Mouse (Mus musculus) right cerebral cortex, postnatal 4 days (tissue): ENCODE measurements around the gene L1cam.

ENCODE experiments used
- DNase-seq: peaks from one replicate; pipeline ENCODE4 v3.0.0-alpha.2; 2022

The L1cam gene

DNA sequence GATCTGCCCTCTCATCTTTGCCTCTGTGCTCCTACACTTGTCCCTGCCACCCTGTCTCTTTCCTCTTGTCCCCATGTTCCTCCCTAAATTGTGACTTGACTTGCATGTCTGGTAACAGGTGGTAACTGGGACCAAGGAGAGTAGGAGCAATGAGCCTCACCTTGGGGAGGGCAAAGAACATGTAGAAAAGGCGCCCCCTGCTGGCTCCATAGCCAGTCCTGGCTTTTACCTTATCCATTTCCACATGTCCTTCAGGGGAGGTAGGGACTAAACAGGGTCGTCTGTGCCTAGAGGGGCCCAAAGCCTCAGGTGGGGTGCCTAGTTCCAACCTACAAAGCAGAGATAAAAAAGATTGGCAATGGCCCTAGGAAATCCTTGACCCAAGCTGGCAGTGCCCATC lies at the start of gene L1cam:
TSS of gene L1cam (minus strand) at position 387 of the 400 bp plus-strand sequence.
- peak; percentile 47 for DNase-seq

DNA sequence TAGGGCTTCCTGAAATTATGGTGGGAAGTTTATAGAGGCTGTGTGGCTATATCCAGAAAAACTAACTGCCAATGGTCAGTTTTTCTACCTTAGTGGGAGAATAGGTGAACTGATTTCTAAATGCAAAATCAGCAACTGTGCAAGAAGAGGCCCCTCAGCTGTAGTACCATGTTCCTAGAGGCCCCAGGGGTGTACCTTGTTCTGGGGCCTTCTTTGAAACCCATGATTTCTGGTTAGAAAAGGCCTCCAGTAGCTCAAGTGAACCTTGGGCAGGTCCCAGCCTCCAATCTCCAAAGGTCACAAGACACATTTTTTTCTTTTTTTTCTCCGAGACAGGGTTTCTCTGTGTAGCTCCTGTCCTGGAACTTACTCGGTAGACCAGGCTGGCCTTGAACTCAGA lies 46.4 kb upstream of the L1cam start:
- no peak for DNase-seq

DNA sequence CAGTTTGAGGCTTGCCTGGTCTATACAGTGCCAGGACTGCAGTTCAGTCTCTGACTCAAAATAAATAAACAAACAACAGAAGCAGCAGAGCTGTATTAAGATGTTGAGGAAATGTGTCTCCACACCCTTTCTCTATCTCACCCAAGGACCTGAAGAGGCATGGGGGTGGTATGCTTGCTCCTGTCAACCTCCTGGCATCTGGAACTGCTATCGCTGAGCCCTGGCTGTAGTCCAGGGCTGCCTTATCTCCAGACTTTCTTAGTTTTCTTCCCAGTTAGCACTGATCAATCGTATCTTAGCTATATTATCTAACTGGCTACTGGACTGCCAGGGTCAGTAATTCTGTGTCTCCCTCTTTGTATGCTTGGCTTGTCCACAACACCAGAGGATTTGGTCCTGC lies 46.0 kb upstream of the L1cam start:
- no peak for DNase-seq

DNA sequence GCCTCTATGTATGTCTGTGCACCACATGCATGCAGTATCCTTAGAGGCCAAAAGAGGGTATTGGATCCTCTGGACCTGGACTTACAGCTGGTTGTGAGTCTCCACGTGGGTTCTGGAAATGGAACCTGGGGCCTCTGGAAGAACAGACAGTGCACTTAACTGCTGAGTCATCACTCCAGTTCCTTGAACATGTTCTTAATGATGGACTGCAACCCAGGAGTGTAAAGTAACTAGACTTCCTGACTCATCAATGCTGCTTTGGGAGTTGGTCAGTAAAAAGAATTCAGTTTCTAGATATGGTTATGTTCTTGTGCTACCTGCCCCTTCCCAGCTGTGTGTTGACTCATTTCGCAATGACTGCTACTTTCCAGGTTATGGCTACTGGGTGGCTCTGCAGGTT lies 36.0 kb upstream of the L1cam start:
- DNase-seq: no peak

DNA sequence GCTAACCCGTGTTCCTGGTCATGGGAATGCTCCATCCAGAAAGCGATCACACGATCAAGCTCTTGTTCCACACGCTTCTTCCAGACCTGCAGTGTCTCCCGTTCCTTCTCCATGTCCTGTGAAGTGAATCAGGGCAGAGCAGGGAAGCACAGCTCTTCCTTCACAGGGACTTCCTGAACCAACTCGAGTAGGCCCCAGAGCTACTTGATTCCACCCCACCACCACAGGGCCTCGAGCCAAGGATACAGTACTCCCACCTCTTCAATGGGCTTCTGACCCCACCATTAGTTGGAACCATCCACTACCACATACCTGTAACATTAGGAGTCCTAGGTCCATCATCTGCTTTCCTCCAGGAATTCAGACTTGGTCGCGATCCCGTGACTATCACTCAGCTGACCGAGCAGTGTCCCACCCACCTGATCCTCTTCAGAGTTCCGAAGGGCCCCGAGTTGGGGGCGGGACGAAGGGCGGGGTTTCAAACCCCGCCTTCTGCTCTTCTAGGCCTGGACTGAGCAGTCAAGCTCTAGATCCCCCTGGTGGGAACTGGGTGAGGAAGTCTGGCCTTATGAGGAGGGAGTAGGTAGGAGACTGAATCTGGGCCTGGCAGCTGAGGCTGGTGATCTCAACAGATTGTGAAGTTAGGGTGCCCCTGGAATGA lies 34.6 kb upstream of the L1cam start, which contains the start of gene Renbp:
TSS of gene Renbp (minus strand) at position 449 of the 661 bp plus-strand sequence.
- DNase-seq: no peak

DNA sequence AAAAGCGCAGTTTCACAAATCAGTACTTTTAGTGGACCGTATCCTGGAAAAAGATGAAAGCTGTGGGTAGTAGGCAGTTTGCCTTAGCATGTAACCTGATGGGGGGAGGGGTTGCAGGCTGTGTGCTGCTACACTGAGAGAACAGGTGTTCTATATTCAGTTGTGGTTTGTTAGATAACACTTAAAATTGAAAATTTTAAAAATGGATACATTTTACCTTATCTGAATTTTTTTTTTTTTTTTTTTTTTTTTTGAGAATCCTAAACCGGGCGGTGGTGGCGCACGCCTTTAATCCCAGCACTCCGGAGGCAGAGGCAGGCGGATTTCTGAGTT lies 26.6 kb upstream of the L1cam start:
- DNase-seq: no peak

DNA sequence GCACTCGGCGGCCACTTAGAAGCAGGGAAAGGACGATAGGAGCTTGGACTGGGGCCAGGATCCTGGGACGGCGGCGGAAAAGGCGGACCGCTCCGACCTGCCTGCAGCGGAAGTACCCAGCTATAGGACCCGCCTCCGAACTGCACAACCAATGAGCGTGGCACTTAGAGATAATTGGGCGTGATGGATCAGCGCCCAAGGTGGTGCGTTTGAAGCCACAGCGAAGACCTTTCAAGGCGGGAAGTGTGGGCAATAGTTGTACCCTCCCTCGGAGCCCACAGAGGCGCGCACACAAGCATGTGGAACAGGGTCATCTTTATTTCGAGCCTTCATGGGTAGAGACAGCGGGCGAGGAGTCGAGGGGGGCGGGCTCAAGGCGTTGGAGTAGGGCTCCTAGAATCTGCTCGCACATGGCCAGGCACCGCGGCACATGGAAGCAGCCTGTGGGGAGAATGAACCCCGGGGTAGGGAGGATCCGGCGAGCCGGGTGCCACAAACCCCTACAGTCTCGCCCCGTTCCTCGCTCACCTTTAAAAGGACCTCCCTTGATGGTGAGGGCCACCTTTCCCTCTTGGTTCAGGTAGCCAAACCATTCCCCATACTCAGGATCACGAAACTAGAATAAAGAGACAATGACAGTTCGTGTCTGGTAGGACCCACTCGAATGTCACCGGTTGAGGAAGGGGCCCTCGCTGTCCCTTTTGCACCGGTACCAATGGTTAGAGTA lies 26.1 kb upstream of the L1cam start, which contains the start of the genes Arhgap4 and Naa10:
TSS of gene Arhgap4 (minus strand) at position 48 of the 727 bp plus-strand sequence.
TSS of gene Naa10 (minus strand) at position 122 of the 727 bp plus-strand sequence.
- peak; percentile 86 for DNase-seq

DNA sequence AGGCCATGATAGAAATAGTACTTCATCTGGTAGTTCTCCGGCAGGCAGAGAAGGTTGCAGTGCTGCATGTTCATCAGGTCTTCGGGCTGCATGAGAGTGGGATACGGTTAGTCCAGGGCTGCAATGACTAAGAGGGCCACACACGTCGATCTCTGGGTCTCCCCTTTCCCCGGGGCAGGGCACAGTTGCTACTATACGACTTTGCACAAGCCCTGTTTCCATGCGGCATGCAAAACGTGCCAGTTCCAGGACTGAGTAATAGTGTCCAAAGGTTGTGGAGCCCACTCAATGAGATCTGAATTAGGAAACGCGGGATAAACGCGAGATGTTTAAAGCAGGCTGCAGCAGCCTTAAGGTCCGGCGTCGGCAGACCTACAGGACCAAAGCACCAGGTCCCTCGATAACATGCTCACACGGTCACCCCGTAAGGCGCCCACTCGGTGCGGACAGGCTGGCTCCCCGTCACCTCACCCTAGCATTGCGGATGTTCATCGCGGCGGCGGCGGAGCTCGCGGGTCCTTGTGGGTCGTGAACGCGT lies 25.4 kb upstream of the L1cam start:
- DNase-seq: no peak

DNA sequence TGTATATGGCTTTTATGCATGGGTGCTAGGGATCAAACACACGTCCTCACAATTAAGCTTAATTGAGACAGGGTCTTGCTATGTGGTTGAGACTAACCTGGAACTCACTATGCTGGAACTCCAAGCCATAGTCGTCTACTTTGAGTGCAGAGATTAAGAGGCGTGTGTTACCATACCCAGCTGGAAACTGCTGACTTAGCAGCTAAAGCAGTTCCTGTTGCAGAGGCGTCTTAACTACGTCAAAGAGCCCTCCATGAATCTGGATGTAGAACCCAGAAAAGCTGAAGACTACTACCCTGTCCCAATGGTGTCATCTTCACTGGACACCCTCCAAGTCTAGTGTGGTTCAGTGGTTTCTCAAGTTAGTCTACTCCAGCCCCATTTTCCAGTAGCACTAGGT lies 22.7 kb upstream of the L1cam start:
- DNase-seq: no peak

DNA sequence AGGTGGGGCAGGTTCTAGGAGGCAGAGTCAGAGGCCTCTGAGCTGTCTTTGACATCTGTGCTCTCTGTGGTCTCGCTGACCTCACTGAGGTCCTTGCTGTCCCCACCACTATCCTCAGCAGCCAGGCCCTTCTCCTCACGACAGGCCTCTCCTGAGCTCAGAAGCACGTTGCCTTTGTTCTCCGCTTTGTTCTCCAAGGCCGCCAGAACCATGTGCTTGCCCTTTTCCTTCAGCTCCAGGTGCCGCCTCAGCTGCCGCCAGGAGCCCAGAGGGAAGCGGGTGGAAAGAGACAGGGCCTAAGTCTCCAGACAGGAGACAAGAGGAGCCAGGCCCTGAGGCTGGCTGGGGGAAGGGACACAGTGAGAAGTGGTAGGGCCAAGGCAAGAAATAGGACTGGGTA lies 21.0 kb upstream of the L1cam start:
- no peak for DNase-seq

DNA sequence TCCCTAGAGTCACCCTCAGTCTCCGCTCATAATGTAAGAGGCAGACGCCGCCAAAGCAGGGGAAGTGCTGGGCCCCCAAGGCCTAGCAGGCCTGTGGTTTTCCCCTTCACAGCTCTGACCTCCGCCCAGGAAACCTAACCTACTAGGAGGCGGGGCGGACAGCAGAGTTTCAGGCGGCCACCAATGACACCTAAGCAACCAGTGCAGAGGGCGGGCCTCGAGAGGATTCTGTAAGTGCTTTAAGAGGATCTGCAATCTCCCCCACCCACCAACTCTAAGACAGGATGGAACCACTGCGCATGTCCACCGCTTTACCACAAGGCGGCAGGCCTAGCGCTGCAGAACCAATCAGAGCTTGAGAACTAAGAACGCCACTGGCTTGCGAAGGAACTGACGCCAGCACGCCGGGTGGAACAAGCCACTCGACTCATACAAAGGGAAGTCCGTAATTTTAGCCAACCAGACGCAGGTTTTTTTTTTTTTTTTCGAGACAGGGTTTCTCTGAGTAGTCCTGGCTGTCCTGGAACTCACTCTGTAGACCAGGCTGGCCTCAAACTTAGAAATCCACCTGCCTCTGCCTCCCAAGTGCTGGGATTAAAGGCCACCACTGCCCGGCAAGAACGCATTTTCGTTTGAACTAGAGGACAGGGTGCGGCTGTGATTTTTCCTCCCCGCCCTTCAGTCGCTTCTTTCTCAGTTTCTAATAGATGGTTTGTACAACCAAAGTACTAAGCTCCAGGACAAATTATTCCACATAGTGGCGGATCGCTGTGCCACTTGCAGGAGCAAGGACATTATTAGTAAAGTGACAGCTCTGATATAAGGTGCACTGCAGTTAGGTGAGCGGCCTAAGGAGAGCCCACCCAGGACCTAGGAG lies 19.2 kb upstream of the L1cam start:
- peak; percentile 80 for DNase-seq

DNA sequence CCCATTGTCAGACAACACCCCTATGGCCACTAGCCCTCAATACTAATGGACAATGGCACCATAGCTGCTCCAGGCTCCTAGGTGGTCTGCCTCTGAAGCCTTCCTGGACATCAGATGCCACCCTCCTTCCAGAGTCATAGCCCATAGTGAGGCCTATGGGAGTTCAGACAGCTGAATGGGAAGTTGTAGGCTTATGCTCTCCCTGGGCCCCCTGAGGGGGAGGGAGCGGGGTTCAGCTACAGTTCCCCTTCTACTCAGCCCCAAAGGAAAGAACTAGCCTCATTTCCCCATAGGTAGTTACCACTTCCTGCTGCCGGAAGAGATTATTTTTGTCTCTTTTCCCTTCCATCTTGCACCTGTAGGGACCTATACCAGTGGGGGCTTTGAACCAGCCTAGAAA lies 15.7 kb upstream of the L1cam start:
- DNase-seq: no peak

DNA sequence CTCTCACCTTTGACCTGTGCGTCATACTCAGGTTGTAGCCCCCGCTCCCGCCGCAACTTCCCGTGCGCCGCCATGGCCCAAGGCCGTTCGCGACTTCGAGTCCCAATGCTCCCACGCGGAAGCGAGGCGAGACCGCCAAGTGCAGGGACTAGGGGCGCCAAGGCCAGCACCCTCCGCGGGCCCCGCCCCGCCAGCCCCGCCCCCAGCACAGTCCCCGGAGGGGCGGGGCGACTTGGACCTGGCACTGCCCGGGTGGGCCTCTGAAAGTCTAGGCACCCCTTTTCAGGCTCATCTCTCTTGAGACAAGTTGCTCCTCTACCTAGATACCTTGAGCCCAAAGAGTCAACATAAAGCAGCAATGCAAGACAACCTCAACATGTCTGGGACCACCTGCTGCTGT lies 15.3 kb upstream of the L1cam start:
- DNase-seq: no peak

DNA sequence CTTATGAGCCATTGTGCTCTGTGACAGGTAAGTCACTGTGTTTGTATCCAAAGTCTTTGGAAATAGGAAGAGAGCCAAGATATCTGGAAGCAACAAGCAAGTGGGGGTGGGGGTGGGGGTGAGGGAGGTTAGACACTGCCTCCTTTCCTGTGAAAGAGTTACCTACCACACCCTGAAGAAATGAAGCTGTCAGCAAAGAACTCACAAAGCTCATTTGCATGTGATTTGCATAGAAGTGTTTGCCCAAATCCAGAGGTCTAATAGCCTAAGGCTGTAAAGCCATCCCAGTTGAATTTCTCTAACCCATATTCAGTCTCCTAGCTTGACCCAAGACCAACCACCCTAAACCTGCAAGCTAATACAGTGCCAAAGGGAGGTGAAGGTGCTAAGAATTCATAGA lies 14.5 kb upstream of the L1cam start:
- DNase-seq: no peak

DNA sequence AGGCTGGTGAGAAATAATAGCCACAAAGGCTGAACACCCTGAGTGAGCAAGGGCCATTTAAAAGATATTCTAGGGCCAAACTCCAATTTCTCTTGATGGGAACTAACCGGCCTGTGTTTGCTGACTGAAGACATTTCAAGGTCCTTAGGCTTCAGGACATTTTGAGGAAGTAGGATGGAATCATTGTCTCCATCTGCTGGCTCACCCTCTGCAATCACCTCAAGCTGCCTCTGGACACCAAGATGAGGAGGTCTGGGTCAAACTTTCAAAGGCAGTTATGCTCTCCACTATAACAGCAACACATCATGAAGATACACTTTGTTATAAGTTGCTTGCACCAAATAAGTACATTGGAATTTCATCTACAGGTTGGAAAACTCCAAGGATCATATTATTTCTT lies 14.1 kb upstream of the L1cam start:
- DNase-seq: no peak

DNA sequence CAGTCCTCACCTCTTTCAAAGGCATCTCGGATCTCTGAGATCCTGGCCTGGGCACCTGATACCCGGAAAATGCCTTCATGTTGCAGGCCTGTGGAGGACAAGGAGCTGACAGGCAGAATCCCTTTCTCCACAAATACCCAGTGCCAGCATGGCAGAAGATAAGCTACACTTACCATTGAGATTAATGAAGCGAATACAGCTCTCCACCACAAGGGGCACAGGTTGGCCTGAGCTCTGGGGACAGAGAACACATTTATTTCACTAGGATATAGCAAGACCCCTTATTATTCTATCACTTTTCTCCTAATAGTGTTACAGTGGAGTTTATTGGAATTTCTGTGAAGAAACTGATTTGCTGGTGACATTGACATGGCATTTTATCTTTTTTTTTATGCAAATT lies 2.1 kb upstream of the L1cam start:
- DNase-seq: no peak

DNA sequence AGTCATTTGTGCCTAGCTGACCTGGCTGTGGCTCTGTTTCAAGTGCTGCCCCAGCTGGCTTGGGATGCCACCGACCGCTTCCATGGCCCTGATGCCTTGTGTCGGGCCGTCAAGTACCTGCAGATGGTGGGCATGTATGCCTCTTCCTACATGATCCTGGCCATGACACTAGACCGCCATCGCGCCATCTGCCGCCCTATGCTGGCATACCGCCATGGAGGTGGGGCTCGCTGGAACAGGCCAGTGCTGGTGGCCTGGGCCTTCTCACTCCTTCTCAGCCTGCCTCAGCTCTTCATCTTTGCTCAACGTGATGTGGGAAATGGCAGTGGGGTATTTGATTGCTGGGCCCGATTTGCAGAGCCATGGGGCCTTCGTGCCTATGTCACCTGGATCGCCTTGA lies 3.1 kb downstream of the L1cam start:
- DNase-seq: no peak

DNA sequence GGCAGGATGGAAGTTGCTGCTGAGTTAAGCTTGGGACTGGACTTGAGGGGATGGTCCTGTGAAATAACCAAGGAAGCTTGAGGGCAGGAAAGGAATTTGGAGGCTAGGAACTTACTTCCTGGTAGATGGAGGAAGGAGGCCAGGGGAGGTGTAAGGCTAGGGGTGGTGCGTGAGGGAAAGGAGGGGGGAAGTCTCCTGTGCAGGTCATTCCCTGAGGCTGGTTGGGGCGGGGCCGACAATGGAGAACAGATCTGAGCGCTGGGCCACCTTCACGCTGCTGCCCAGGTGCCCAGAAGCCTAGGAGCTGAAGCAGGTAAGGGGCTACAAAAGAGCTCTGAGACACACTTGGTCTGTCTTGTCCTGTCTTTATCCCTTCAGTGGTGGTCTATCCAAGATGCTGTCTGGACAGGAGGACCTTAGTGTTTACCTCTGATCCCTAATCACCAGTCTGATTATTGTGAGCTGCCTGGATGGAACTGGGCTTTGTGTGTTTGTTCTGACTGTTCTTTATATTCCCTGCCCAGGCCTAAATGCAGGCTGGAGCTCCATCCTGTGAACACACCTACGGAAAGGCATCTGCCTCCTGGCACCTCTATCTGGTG lies 4.3 kb downstream of the L1cam start, which contains the start of gene Avpr2:
TSS of gene Avpr2 (plus strand) at position 552 of the 602 bp plus-strand sequence.
- no peak for DNase-seq

DNA sequence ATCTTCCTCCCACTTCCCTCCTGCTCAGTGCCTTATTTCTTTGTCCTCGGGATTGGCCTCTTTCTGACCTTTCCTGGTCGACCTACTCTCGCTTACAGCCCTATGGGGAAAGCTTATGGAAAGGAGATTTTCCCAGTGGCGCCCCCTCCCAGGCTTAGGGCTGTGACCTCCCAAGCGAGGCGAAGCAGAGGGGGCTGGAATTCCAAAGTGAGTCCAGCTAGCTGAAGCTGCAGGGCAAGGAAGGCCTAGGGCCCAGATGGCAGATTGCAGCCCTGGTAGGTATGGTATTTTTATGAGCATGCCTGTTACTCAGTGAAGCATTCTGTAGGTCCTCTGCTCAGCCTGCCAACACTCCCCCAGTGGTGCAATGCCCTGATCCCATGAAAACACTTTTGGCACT lies 14.4 kb downstream of the L1cam start:
- no peak for DNase-seq

DNA sequence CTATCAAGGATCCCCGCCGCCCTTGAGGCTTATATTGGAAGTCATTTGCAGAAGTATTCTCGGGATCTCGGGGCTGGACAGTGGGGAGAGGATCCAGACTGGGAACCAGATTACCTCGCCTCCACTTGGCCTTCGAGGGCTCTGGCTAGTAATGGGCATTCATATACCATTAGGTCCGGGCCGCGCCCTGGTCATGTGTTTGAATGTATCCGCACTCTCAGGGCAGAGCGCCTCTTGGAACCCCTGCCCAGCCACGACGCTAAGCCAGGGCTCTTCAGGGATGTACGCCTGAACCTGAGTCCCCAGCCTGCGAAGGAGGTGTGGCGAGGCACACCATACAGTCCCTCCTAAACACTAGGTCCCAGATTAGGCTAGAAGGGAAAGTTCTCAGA lies 14.9 kb downstream of the L1cam start:
- no peak for DNase-seq

DNA sequence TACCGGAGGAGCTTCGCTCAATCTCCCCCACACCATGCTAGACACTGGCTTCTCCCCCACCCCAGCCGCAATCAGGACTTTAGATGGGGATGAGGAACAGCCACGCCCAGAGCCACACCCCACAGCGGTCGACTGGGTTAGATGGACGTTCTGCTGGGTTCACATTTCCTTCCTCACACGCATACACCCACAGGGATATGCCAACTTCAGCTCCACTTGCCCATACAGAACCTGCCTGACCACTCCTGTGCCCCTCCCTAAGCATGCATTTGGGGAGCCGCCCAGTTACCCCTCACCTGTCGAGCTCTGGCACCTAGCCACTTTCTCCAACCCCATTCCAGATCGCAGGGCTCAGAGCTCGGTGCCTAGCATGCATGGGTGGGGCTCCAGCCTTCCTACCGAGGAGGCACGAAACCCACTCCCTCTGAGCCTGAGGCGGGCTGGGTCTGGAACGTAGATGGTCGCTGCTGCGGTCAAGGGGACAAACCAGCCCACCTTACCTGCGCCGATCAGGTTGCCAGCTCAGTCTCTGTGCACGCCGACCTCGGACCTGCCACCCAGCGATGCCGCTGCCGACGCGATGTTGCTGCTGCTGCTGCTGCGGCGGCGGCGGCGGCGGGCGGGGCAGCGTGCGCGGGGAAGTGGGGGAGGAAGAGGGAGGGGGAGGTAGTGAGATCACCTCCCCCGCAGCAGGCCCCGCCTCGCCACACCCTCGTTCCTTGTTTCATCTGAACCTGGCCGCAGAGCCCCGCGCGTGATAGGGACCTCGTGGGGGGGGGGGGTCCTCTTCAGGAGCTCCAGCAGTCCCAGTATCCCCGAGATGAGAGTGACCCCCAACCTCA lies 15.5 kb downstream of the L1cam start:
- peak; percentile 63 for DNase-seq

DNA sequence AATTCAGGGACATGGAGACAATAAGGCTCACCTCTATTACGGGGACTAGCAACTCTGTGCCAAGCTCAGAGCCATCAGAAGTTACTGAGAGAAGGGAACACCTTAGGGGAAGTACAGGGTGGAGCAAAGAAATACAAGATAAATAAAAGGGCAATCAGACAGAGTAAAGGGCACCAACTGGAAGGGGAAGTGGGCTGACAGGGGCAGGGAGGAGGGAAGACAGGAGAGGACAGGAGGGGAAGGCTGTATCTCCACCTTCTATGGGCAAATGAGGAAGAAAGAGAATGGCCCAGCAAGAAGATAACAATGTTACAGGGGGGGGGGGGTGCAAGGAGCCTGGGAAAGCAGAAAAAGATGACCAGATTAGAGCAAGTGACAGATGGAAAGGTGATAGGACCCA lies 18.9 kb downstream of the L1cam start:
- no peak for DNase-seq
